Mouse (Mus musculus) T-cell, adult 2 months (primary cell): ENCODE results near the gene Tent5c.
A peak's percentile ranks its signal among the peaks of the same experiment; 100 is the strongest.

Experiments used
- DNase-seq: peaks from one replicate; pipeline ENCODE4 v3.0.0; 2022; ENCODE audit warnings: low spot score

Gene Tent5c

GRCm38 (mm10) chr3:100489133-100490009 is at the start of gene Tent5c:
Gene Tent5c (minus strand): TSS chr3:100489324.
- peak; percentile 95 for DNase-seq

- no peak for DNase-seq
Observed at GRCm38 (mm10) chr3:100536686-100537085, 47.6 kb upstream of the Tent5c start.

GRCm38 (mm10) chr3:100535902-100536301 is 46.8 kb upstream of the Tent5c start:
- DNase-seq, result no peak

GRCm38 (mm10) chr3:100535298-100535697 is 46.2 kb upstream of the Tent5c start:
- DNase-seq, result no peak

GRCm38 (mm10) chr3:100534394-100534793 is 45.3 kb upstream of the Tent5c start:
- no peak for DNase-seq

- DNase-seq, result no peak
Observed at GRCm38 (mm10) chr3:100533429-100533828, 44.3 kb upstream of the Tent5c start.

GRCm38 (mm10) chr3:100530919-100531318 is 41.8 kb upstream of the Tent5c start:
- no peak for DNase-seq

- DNase-seq, result no peak
Observed at GRCm38 (mm10) chr3:100530244-100530788, 41.2 kb upstream of the Tent5c start.

- no peak for DNase-seq
Observed at GRCm38 (mm10) chr3:100522671-100523070, 33.5 kb upstream of the Tent5c start.

- no peak for DNase-seq
Observed at GRCm38 (mm10) chr3:100521626-100522025, 32.5 kb upstream of the Tent5c start.

GRCm38 (mm10) chr3:100515754-100516141 is 26.6 kb upstream of the Tent5c start:
- no peak for DNase-seq

GRCm38 (mm10) chr3:100515093-100515753 is 26.1 kb upstream of the Tent5c start:
- DNase-seq, result no peak

GRCm38 (mm10) chr3:100507174-100507573 is 18.1 kb upstream of the Tent5c start:
- no peak for DNase-seq

GRCm38 (mm10) chr3:100506715-100507114 is 17.6 kb upstream of the Tent5c start:
- DNase-seq, result no peak

- DNase-seq, result no peak
Observed at GRCm38 (mm10) chr3:100503882-100504281, 14.8 kb upstream of the Tent5c start.

- peak; percentile 70 for DNase-seq
Observed at GRCm38 (mm10) chr3:100502516-100502915, 13.4 kb upstream of the Tent5c start.

GRCm38 (mm10) chr3:100501899-100502298 is 12.8 kb upstream of the Tent5c start:
- DNase-seq, result no peak

GRCm38 (mm10) chr3:100496081-100496480 is 7.0 kb upstream of the Tent5c start:
- no peak for DNase-seq

- DNase-seq, result peak; percentile 37
Observed at GRCm38 (mm10) chr3:100495456-100495855, 6.3 kb upstream of the Tent5c start.

GRCm38 (mm10) chr3:100494912-100495311 is 5.8 kb upstream of the Tent5c start:
- no peak for DNase-seq

GRCm38 (mm10) chr3:100490010-100490300 is 831 bp upstream of the Tent5c start:
- DNase-seq, result peak; percentile 18

GRCm38 (mm10) chr3:100488251-100489132 is 632 bp downstream of the Tent5c start:
- peak; percentile 73 for DNase-seq
